Mouse (Mus musculus) kidney, postnatal 10 days (tissue): Measurements from ENCODE around the gene Tbc1d12.

ENCODE experiments used
- DNase-seq: peaks from one replicate; pipeline ENCODE4 v3.0.0; 2021; ENCODE audit warnings: mixed read lengths

Tbc1d12 gene

GRCm38 (mm10) chr19:38915677-38916076 lies 79.3 kb downstream of the Tbc1d12 start:
- peak; percentile 65 for DNase-seq

- no peak for DNase-seq
Observed at GRCm38 (mm10) chr19:38928481-38929158, 92.2 kb downstream of the Tbc1d12 start.

- DNase-seq: no peak
Observed at GRCm38 (mm10) chr19:38929471-38930251, 93.3 kb downstream of the Tbc1d12 start.

GRCm38 (mm10) chr19:38930252-38930787 lies 93.9 kb downstream of the Tbc1d12 start:
- DNase-seq: peak; percentile 15

- DNase-seq: peak; percentile 93
Observed at GRCm38 (mm10) chr19:38930788-38931565, 94.6 kb downstream of the Tbc1d12 start, which contains the start of gene Hells. Gene Hells, plus strand, starts transcription at chr19:38930915.

- DNase-seq: no peak
Observed at GRCm38 (mm10) chr19:38931566-38931890, 95.1 kb downstream of the Tbc1d12 start.

GRCm38 (mm10) chr19:38944590-38945307 lies 108.4 kb downstream of the Tbc1d12 start:
- no peak for DNase-seq
